Mouse (Mus musculus) lung, adult 2 months (tissue): Measurements from ENCODE around the gene Tctn1.

Source experiments
- CTCF ChIP-seq: fragments of 200-500 bp; IDR thresholded peaks from 2 replicates; pipeline ENCODE4 v1.5.1; 2011; ENCODE audit warnings: mild to moderate bottlenecking, low read length, control low read depth; ENCODE audit not compliant: insufficient read depth
- POLR2A ChIP-seq: fragments of 200-500 bp; IDR thresholded peaks from 2 replicates; pipeline ENCODE4 v1.6.1; 2011; ENCODE audit warnings: low read depth, mild to moderate bottlenecking, control low read depth, low read length, borderline replicate concordance; ENCODE audit errors: extremely low read depth

DNA sequence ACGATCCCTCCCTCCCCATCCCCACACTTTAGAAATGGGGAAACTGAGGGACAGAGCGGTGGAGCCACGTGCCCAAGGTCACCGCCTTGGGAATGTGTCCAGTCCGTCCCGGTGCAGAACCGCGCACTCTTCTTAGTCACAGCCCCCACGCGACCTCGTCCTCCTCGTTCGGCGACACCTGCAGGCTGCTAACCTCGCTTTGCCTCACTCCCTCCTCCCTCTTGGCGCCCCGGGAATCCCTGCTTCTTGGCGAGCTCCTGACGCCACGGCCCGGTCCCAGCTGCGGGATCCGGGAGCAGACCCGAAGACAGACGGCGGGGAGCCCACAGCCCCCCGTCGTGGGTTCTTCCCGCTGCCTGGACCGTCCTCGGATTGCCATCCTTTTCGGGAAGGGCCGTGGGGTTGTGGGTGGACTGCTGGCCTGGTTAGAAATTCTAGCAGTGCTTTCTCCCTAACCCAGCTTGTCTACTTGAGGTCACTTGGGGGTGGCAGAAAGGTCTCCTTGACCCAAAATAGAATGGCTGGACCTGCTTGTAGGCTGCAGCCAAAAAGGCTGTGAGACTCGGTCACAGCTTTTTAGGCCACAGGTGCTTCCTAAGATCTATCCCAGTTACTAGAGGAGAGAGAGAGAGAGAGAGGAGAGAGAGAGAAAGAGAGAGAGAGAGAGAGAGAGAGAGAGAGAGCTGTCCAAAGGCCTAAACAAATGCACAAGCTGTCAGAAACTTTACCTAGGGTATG is 20.9 kb upstream of the Tctn1 start:
- TF ChIP-seq CTCF = no peak
- TF ChIP-seq POLR2A = no peak
